Comparison of ENCODE assay signal across 10 mouse cellular contexts in the genomic region with DNA sequence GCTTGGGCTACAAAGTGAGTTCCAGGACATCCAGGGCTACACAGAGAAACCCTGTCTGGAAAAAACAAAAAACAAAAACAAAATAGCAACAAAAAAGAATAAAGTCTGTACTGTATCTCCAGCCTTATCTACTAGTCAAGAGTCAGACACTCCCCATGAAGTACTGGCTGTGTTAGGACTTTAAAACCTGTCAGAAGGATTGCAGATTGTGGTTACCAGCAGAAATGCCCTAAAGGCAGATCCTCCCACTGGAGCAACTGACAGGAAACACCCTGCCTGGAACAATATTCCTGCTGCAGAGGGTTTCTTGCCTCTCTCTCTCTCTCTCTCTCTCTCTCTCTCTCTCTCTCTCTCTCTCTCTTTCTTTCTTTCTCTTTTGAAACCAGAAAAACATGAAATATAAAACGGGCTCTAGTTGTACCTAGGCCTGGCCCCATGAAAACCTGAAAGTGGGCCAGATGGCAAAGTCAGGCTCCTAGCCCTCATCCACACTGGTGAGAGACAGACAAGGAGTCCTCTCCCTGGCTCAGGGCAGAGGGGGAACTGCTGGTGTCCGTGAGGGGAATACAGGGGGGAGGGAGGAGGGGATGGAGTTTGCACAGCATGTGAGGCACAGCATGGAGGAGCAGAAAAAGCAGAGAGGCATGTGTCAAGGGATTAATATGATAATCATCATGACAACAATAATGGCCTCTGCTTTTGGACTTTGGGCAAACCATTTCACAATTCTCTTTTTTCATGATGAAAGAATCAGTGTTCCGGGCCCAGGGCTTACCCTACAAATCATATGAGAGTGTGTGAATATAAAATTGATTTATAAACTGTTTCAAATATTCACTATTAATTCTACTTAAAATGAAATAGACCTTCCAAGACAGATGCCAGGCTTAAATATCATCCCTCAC. TPM values are rescaled to one million over a fixed set of nuclear protein-coding genes. Genes with fewer than 3 reads are reported as not detected.
DNase-seq lines count a peak whose midpoint lies in the region; ATAC-seq and TF ChIP-seq lines count a peak whose summit lies in the region.
"Had no signal": no experiment of that assay in that cellular context is flagged by ENCODE, and none has a peak within 500 bp of the region (broad histone marks: within the 10 kb centered on the region; RNA-seq: fewer than 3 reads in every experiment).

No protein-coding gene starts in this region.

- WGBS in embryonic facial prominence, embryonic 15.5 days, result 36% methylated on average over 3 of the region's 3 CpGs
- 37% methylated on average over 3 of the region's 3 CpGs for WGBS in liver, embryonic 15.5 days (ENCODE audit: insufficient replicate concordance)

- peaks cover 51% of the 10 kb centered on the region for H3K4me1 ChIP-seq in E14TG2a.4 (replicated peaks; ENCODE audit: low read depth, low read length)
- peaks cover 31% of the 10 kb centered on the region for H3K4me1 ChIP-seq in embryonic facial prominence, embryonic 15.5 days
- peaks cover 64% of the 10 kb centered on the region for H3K4me1 ChIP-seq in liver, embryonic 15.5 days (replicated peaks)

- no peak overlapping the region for H3K4me2 ChIP-seq in embryonic facial prominence, embryonic 15.5 days (replicated peaks)
- H3K4me2 ChIP-seq in liver, embryonic 15.5 days, result no peak overlapping the region
- H3K4me2 ChIP-seq: neural tube, embryonic 12.5 days had no signal

- peak; percentile 96 for DNase-seq in heart, adult 11 months
- DNase-seq in heart, postnatal 14 days, result no peak
- no peak for DNase-seq in thymus, postnatal 0 days (ENCODE audit: low spot score)
- no peak for DNase-seq in B cell, adult 2 months
- DNase-seq in adrenal gland, postnatal 4 days (ENCODE audit: low spot score in 2 of 2), result no peak

- peak overlapping the region; percentile 94 for H3K27ac ChIP-seq in embryonic facial prominence, embryonic 15.5 days (replicated peaks)
- H3K27ac ChIP-seq in liver, embryonic 15.5 days (replicated peaks), result peak overlapping the region; percentile 93
- H3K27ac ChIP-seq: neural tube, embryonic 12.5 days had no signal

- H3K9me3 ChIP-seq in E14TG2a.4 (ENCODE audit: low read length), result peaks cover 20% of the 10 kb centered on the region
- peaks cover 2% of the 10 kb centered on the region; the same call in 1 of the 2 replicates for H3K9me3 ChIP-seq in embryonic facial prominence, embryonic 15.5 days (replicated peaks)
- 0 out of 2 replicates have a peak, but pooled peaks cover under 1% of the 10 kb centered on the region for H3K9me3 ChIP-seq in liver, embryonic 15.5 days (replicated peaks)

- no peak for TF ChIP-seq CTCF in E14TG2a.4 (conservative IDR thresholded peaks at IDR 0.05; ENCODE audit: low read length)

- 0 out of 2 replicates have a peak overlapping the region, but pooled peaks have one; percentile 63 for H3K4me3 ChIP-seq in E14TG2a.4 (replicated peaks; ENCODE audit: low read length)
- H3K4me3 ChIP-seq in embryonic facial prominence, embryonic 15.5 days (replicated peaks), result no peak overlapping the region
- no peak overlapping the region for H3K4me3 ChIP-seq in liver, embryonic 15.5 days (replicated peaks)
- H3K4me3 ChIP-seq: neural tube, embryonic 12.5 days had no signal

- H3K36me3 ChIP-seq in E14TG2a.4 (ENCODE audit: insufficient read depth, low read length), result no peaks in the 10 kb centered on the region
- H3K36me3 ChIP-seq in embryonic facial prominence, embryonic 15.5 days, result no peaks in the 10 kb centered on the region
- no peaks in the 10 kb centered on the region for H3K36me3 ChIP-seq in liver, embryonic 15.5 days (replicated peaks)
- H3K36me3 ChIP-seq: neural tube, embryonic 12.5 days had no signal

- intact Hi-C loops in heart, postnatal 14 days (cut with DNase I), result loop anchor here (2.0 kb wide), 1 partner anchor 39 kb away; no protein-coding TSS in a partner anchor

- no peak overlapping the region for H3K9ac ChIP-seq in embryonic facial prominence, embryonic 15.5 days
- H3K9ac ChIP-seq in liver, embryonic 15.5 days, result peak overlapping the region; percentile 27; the same call in 1 of the 2 replicates
- H3K9ac ChIP-seq: neural tube, embryonic 12.5 days had no signal

- no peaks in the 10 kb centered on the region for H3K27me3 ChIP-seq in E14TG2a.4 (ENCODE audit: insufficient read depth, low read length)
- no peaks in the 10 kb centered on the region for H3K27me3 ChIP-seq in embryonic facial prominence, embryonic 15.5 days
- no peaks in the 10 kb centered on the region for H3K27me3 ChIP-seq in liver, embryonic 15.5 days
- H3K27me3 ChIP-seq: neural tube, embryonic 12.5 days had no signal

- ATAC-seq in embryonic facial prominence, embryonic 15.5 days (ENCODE audit: insufficient number of reproducible peaks, low FRiP score, low TSS enrichment, low read depth), result no peak
- ATAC-seq in liver, embryonic 15.5 days (ENCODE audit: insufficient read depth), result no peak
- ATAC-seq: forebrain, embryonic 14.5 days had no signal

RNA-seq across cellular contexts. Expression of a gene that starts 19.3 kb away (rescaled TPM):
- total RNA-seq in heart, postnatal 14 days (2021), result not detected
- polyA plus RNA-seq in embryonic facial prominence, embryonic 15.5 days (2015; fragmentation: Nextera tagmentation; extraction: Ambion mirVana), result not detected in 2 replicates
- not detected in 2 replicates for polyA plus RNA-seq in liver, embryonic 15.5 days (2015; fragmentation: Nextera tagmentation; extraction: Ambion mirVana)
- polyA plus RNA-seq in thymus, postnatal 0 days (2015; fragmentation: Nextera tagmentation; extraction: Ambion mirVana), result not detected in 2 replicates
- total RNA-seq in adrenal gland, postnatal 4 days (2021), result not detected
- polyA plus RNA-seq: forebrain, embryonic 14.5 days; neural tube, embryonic 12.5 days had no signal

RNA-seq across cellular contexts. Expression of a gene that starts 25.6 kb away (rescaled TPM):
- 10 to 100 TPM; 43.8 TPM for total RNA-seq in heart, postnatal 14 days (2021)
- 52.0 and 58.8 TPM in 2 replicates for polyA plus RNA-seq in embryonic facial prominence, embryonic 15.5 days (2015; fragmentation: Nextera tagmentation; extraction: Ambion mirVana)
- 33.3 and 33.6 TPM in 2 replicates for polyA plus RNA-seq in liver, embryonic 15.5 days (2015; fragmentation: Nextera tagmentation; extraction: Ambion mirVana)
- polyA plus RNA-seq in thymus, postnatal 0 days (2015; fragmentation: Nextera tagmentation; extraction: Ambion mirVana), result 64.6 and 73.9 TPM in 2 replicates
- 10 to 100 TPM; 86.1 to 92.1 TPM for total RNA-seq in adrenal gland, postnatal 4 days (2021)
